Mouse (Mus musculus): ENCODE results near the gene Crip1.

DNA sequence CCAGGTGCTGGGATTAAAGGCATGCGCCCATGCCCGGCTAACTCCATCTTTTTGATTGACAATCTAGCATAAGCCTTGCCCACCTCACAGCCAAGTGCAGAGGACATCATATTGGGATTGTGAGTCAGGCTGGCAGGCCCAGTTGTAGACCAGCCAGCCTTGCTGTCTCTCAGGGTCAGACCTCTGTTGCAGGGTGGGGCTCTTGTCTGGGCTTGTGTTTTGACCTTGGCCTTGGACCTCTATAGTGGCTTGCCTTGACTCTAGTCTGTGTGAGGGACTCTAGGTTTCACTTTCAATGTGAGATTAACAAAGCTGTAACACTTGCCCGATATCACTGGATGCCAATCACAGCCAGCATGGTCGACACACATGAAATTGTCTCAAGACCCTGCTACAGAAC lies 32.0 kb upstream of the Crip1 start:
- TF ChIP-seq CTCF (conservative IDR thresholded peaks at IDR 0.05; ENCODE audit: low read length) = no peak
- TF ChIP-seq POU5F1 (IDR thresholded peaks at IDR 0.05; ENCODE audit: borderline replicate concordance, low read length) = no peak
- TF ChIP-seq NANOG (IDR thresholded peaks at IDR 0.05; ENCODE audit: borderline replicate concordance, low read length) = no peak

Measured in E14TG2a.4 (cell line).